Mouse (Mus musculus): ENCODE measurements at regions not wholly inside any gene's neighbourhood (a gene's known extent, or its start where the extent isn't known, plus 50 kb on each side); places are given as distances from the start of the nearest gene placed in this dataset.

- TF ChIP-seq CTCF (IDR thresholded peaks at IDR 0.05; ENCODE audit: insufficient read depth, low read depth, low read length) (no peak), POLR2A (IDR thresholded peaks at IDR 0.05; ENCODE audit: insufficient read depth, low read depth, low read length) (no peak)
Observed at GRCm38 (mm10) chr4:131062592-131062991, 118.4 kb downstream of the Matn1 start.
